Mouse (Mus musculus) liver, adult 10 weeks (tissue): ENCODE data around the gene Cdh8. TPM values are rescaled to one million over a fixed set of nuclear protein-coding genes. Genes with fewer than 3 reads are reported as not detected.

Experiments used
- polyA plus RNA-seq: library from polyadenylated mRNA; stranded (reverse); fragments of 350-450 nt; fragmentation: Illumina TruSeq; extraction: RNeasy Lipid Tissue Mini Kit (QIAGEN cat#74804); gene quantifications from one replicate; pipeline ENCODE4 v1.2.3, GENCODE M21; 2014; ENCODE audit warnings: low read depth, low replicate concordance

Gene Cdh8
- not detected for polyA plus RNA-seq

GRCm38 (mm10) chr8:99415966-99416781 lies at the start of gene Cdh8:
Gene Cdh8, minus strand, starts transcription at chr8:99416471.

